Mouse (Mus musculus): ENCODE results near the gene 1700024G13Rik. TPM values are rescaled to one million over a fixed set of nuclear protein-coding genes. Genes with fewer than 3 reads are reported as not detected.
A peak's percentile ranks its signal among the peaks of the same experiment; 100 is the strongest.
"Not testable (repeated sequence)": the region's sequence is repeated elsewhere in the genome, so short reads cannot be mapped to it uniquely, and the experiment has no call there.

The 1700024G13Rik gene
- polyA plus RNA-seq (2016; fragmentation: Nextera tagmentation; extraction: Ambion mirVana), result 0.32 and 2.0 TPM in 2 replicates

- Histone ChIP-seq H3K27ac (peak within 1 kb of the TSS; percentile 29), H3K36me3 (no peaks in the 10 kb centered on the region), H3K4me3 (peak within 1 kb of the TSS; percentile 23; the same call in 1 of the 2 replicates), H3K27me3 (ENCODE audit: insufficient read depth, poor library complexity, severe bottlenecking) (0 out of 2 replicates have a peak, but pooled peaks cover 18% of the 10 kb centered on the region), H3K9me3 (no peaks in the 10 kb centered on the region), H3K4me1 (replicated peaks) (peaks cover 11% of the 10 kb centered on the region)
- peak; percentile 83 for DNase-seq (ENCODE audit: low spot score)
- WGBS, result 3% methylated on average over 13 of the region's 13 CpGs
Measured at GRCm38 (mm10) chr14:32388196-32388595, at the start of gene 1700024G13Rik. Gene 1700024G13Rik (minus strand): TSS chr14:32388391.

- H3K4me3 ChIP-seq, result no peak overlapping the region
- H3K27me3 ChIP-seq (ENCODE audit: insufficient read depth, poor library complexity, severe bottlenecking), result no peaks in the 10 kb centered on the region
- peaks cover 21% of the 10 kb centered on the region for H3K4me1 ChIP-seq (replicated peaks)
- peak; percentile 47 for DNase-seq (ENCODE audit: low spot score)
- WGBS, result 28% methylated on average over 5 of the region's 5 CpGs
- H3K27ac ChIP-seq, result peak overlapping the region; percentile 40; the same call in 1 of the 2 replicates
- no peaks in the 10 kb centered on the region for H3K9me3 ChIP-seq
- H3K36me3 ChIP-seq, result no peaks in the 10 kb centered on the region
Measured at GRCm38 (mm10) chr14:32437352-32437793, 49.2 kb upstream of the 1700024G13Rik start.

- no peak overlapping the region for H3K4me3 ChIP-seq
- H3K9me3 ChIP-seq, result no peaks in the 10 kb centered on the region
- peak; percentile 42 for DNase-seq (ENCODE audit: low spot score)
- WGBS, result 26% methylated on average over 8 of the region's 8 CpGs
- H3K4me1 ChIP-seq (replicated peaks), result peaks cover 22% of the 10 kb centered on the region
- no peaks in the 10 kb centered on the region for H3K36me3 ChIP-seq
- H3K27me3 ChIP-seq (ENCODE audit: insufficient read depth, poor library complexity, severe bottlenecking), result peaks cover 16% of the 10 kb centered on the region
- peak overlapping the region; percentile 71 for H3K27ac ChIP-seq
Measured at GRCm38 (mm10) chr14:32429030-32429602, 40.9 kb upstream of the 1700024G13Rik start.

GRCm38 (mm10) chr14:32423946-32424345 is 35.8 kb upstream of the 1700024G13Rik start:
- H3K9me3 ChIP-seq, result no peaks in the 10 kb centered on the region
- H3K27ac ChIP-seq, result no peak overlapping the region
- no peaks in the 10 kb centered on the region for H3K36me3 ChIP-seq
- 94% methylated on average over 7 of the region's 7 CpGs for WGBS
- H3K4me3 ChIP-seq, result no peak overlapping the region
- H3K4me1 ChIP-seq (replicated peaks), result peaks cover 15% of the 10 kb centered on the region
- peaks cover 16% of the 10 kb centered on the region; the same call in 1 of the 2 replicates for H3K27me3 ChIP-seq (ENCODE audit: insufficient read depth, poor library complexity, severe bottlenecking)
- no peak for DNase-seq (ENCODE audit: low spot score)

- WGBS, result 82% methylated on average over 11 of the region's 11 CpGs
- no peak overlapping the region for H3K4me3 ChIP-seq
- H3K27ac ChIP-seq, result no peak overlapping the region
- DNase-seq (ENCODE audit: low spot score), result no peak
- no peaks in the 10 kb centered on the region for H3K27me3 ChIP-seq (ENCODE audit: insufficient read depth, poor library complexity, severe bottlenecking)
- H3K9me3 ChIP-seq, result peaks cover 13% of the 10 kb centered on the region; the same call in 1 of the 2 replicates
- no peaks in the 10 kb centered on the region for H3K36me3 ChIP-seq
- H3K4me1 ChIP-seq (replicated peaks), result no peaks in the 10 kb centered on the region
Measured at GRCm38 (mm10) chr14:32418747-32419146, 30.6 kb upstream of the 1700024G13Rik start.

- 81% methylated on average over 5 of the region's 5 CpGs for WGBS
- Histone ChIP-seq H3K9me3 (peaks cover 7% of the 10 kb centered on the region; the same call in 1 of the 2 replicates), H3K4me3 (no peak overlapping the region), H3K27me3 (ENCODE audit: insufficient read depth, poor library complexity, severe bottlenecking) (no peaks in the 10 kb centered on the region), H3K36me3 (no peaks in the 10 kb centered on the region), H3K4me1 (replicated peaks) (no peaks in the 10 kb centered on the region), H3K27ac (no peak overlapping the region)
- DNase-seq (ENCODE audit: low spot score), result no peak
Measured at GRCm38 (mm10) chr14:32412075-32412474, 23.9 kb upstream of the 1700024G13Rik start.

GRCm38 (mm10) chr14:32410084-32410483 is 21.9 kb upstream of the 1700024G13Rik start:
- Histone ChIP-seq H3K9me3 (0 out of 2 replicates have a peak, but pooled peaks cover 4% of the 10 kb centered on the region), H3K4me3 (no peak overlapping the region), H3K27ac (no peak overlapping the region), H3K36me3 (no peaks in the 10 kb centered on the region), H3K4me1 (replicated peaks) (peaks cover 4% of the 10 kb centered on the region; the same call in 1 of the 2 replicates), H3K27me3 (ENCODE audit: insufficient read depth, poor library complexity, severe bottlenecking) (no peaks in the 10 kb centered on the region)
- 83% methylated on average over 5 of the region's 5 CpGs for WGBS
- DNase-seq (ENCODE audit: low spot score), result no peak

GRCm38 (mm10) chr14:32405399-32405798 is 17.2 kb upstream of the 1700024G13Rik start:
- not testable (repeated sequence) for H3K4me3 ChIP-seq; H3K9me3 ChIP-seq; H3K27me3 ChIP-seq (ENCODE audit: insufficient read depth, poor library complexity, severe bottlenecking); H3K36me3 ChIP-seq; DNase-seq (ENCODE audit: low spot score); H3K27ac ChIP-seq; H3K4me1 ChIP-seq (replicated peaks)
- WGBS, result 69% methylated on average over 1 of the region's 1 CpGs

GRCm38 (mm10) chr14:32381619-32382018 is 6.6 kb downstream of the 1700024G13Rik start:
- peaks cover 35% of the 10 kb centered on the region for H3K27me3 ChIP-seq (ENCODE audit: insufficient read depth, poor library complexity, severe bottlenecking)
- WGBS, result 62% methylated on average over 15 of the region's 15 CpGs
- DNase-seq (ENCODE audit: low spot score), result no peak
- H3K9me3 ChIP-seq, result no peaks in the 10 kb centered on the region
- H3K36me3 ChIP-seq, result no peaks in the 10 kb centered on the region
- no peak overlapping the region for H3K27ac ChIP-seq
- peaks cover 28% of the 10 kb centered on the region for H3K4me1 ChIP-seq (replicated peaks)
- H3K4me3 ChIP-seq, result no peak overlapping the region

- no peaks in the 10 kb centered on the region for H3K9me3 ChIP-seq
- H3K36me3 ChIP-seq, result no peaks in the 10 kb centered on the region
- H3K27me3 ChIP-seq (ENCODE audit: insufficient read depth, poor library complexity, severe bottlenecking), result peaks cover 35% of the 10 kb centered on the region
- H3K27ac ChIP-seq, result no peak overlapping the region
- no peak overlapping the region for H3K4me3 ChIP-seq
- DNase-seq (ENCODE audit: low spot score), result peak; percentile 8
- 36% methylated on average over 7 of the region's 7 CpGs for WGBS
- peaks cover 28% of the 10 kb centered on the region for H3K4me1 ChIP-seq (replicated peaks)
Measured at GRCm38 (mm10) chr14:32381066-32381465, 7.1 kb downstream of the 1700024G13Rik start.

GRCm38 (mm10) chr14:32380099-32380480 is 8.1 kb downstream of the 1700024G13Rik start:
- Histone ChIP-seq H3K4me3 (no peak overlapping the region; the same call in 1 of the 2 replicates), H3K9me3 (no peaks in the 10 kb centered on the region), H3K36me3 (no peaks in the 10 kb centered on the region), H3K27me3 (ENCODE audit: insufficient read depth, poor library complexity, severe bottlenecking) (peaks cover 30% of the 10 kb centered on the region), H3K4me1 (replicated peaks) (peaks cover 28% of the 10 kb centered on the region), H3K27ac (no peak overlapping the region)
- WGBS, result 43% methylated on average over 3 of the region's 3 CpGs
- DNase-seq (ENCODE audit: low spot score), result no peak

- peak overlapping the region; percentile 32; the same call in 1 of the 2 replicates for H3K4me3 ChIP-seq
Measured at GRCm38 (mm10) chr14:32379395-32380098, 8.6 kb downstream of the 1700024G13Rik start.

GRCm38 (mm10) chr14:32372510-32372909 is 15.7 kb downstream of the 1700024G13Rik start:
- no peak overlapping the region for H3K4me3 ChIP-seq
- no peaks in the 10 kb centered on the region for H3K27me3 ChIP-seq (ENCODE audit: insufficient read depth, poor library complexity, severe bottlenecking)
- DNase-seq (ENCODE audit: low spot score), result no peak
- no peak overlapping the region for H3K27ac ChIP-seq
- no peaks in the 10 kb centered on the region for H3K9me3 ChIP-seq
- WGBS, result 90% methylated on average over 2 of the region's 2 CpGs
- H3K36me3 ChIP-seq, result no peaks in the 10 kb centered on the region
- H3K4me1 ChIP-seq (replicated peaks), result no peaks in the 10 kb centered on the region

More at GRCm38 (mm10) chr14:32379395-32380098, 8.6 kb downstream of the 1700024G13Rik start:
- H3K9me3 ChIP-seq, result no peaks in the 10 kb centered on the region
- H3K27me3 ChIP-seq (ENCODE audit: insufficient read depth, poor library complexity, severe bottlenecking), result peaks cover 30% of the 10 kb centered on the region
- H3K4me1 ChIP-seq (replicated peaks), result peaks cover 28% of the 10 kb centered on the region
- no peaks in the 10 kb centered on the region for H3K36me3 ChIP-seq
- H3K27ac ChIP-seq, result peak overlapping the region; percentile 50; the same call in 1 of the 2 replicates
- DNase-seq (ENCODE audit: low spot score), result peak; percentile 20
- WGBS, result 9% methylated on average over 22 of the region's 22 CpGs

Data from hindbrain, embryonic 10.5 days (tissue).